Mouse (Mus musculus) midbrain, embryonic 12.5 days (tissue): ENCODE measurements around the gene Zfhx3. TPM values are rescaled to one million over a fixed set of nuclear protein-coding genes. Genes with fewer than 3 reads are reported as not detected.

Source experiments
- ATAC-seq: fragments of 200-750 bp; cut with Nextera tagmentation; 2 replicates; pipeline ENCODE4 v1.8.0; 2017; ENCODE audit warnings: low read depth, moderate TSS enrichment, moderate library complexity; ENCODE audit not compliant: low FRiP score
- H3K27ac ChIP-seq: fragments of 300-500 bp; sonication (generic); replicated peaks from 2 replicates; pipeline ENCODE4 v1.5.1; 2016; ENCODE audit warnings: mild to moderate bottlenecking
- H3K27me3 ChIP-seq: fragments of 300-500 bp; sonication (generic); 2 replicates; pipeline ENCODE4 v1.6.1; 2016; ENCODE audit warnings: mild to moderate bottlenecking
- H3K36me3 ChIP-seq: fragments of 300-500 bp; sonication (generic); 2 replicates; pipeline ENCODE4 v1.6.1; 2016
- H3K4me1 ChIP-seq: fragments of 300-500 bp; sonication (generic); 2 replicates; pipeline ENCODE4 v1.6.1; 2016
- H3K4me2 ChIP-seq: fragments of 300-500 bp; sonication (generic); replicated peaks from 2 replicates; pipeline ENCODE4 v1.6.1; 2016; ENCODE audit warnings: mild to moderate bottlenecking, moderate library complexity
- H3K4me3 ChIP-seq: fragments of 300-500 bp; sonication (generic); 2 replicates; pipeline ENCODE4 v1.5.1; 2016; ENCODE audit warnings: mild to moderate bottlenecking
- H3K9ac ChIP-seq: fragments of 300-500 bp; sonication (generic); replicated peaks from 2 replicates; pipeline ENCODE4 v1.6.1; 2016; ENCODE audit warnings: mild to moderate bottlenecking, moderate library complexity
- H3K9me3 ChIP-seq: fragments of 300-500 bp; sonication (generic); 2 replicates; pipeline ENCODE4 v1.6.1; 2016; ENCODE audit warnings: mild to moderate bottlenecking
- WGBS: fragments of 180-500 bp; shearing (Covaris S2); methylation state at CpG from one replicate; pipeline ENCODE4 v1.1.7; 2016; 5-methylcytosine and 5-hydroxymethylcytosine counted together
- polyA plus RNA-seq: library from polyadenylated mRNA; unstranded; fragments of >200 nt; fragmentation: Nextera tagmentation; extraction: Ambion mirVana; gene quantifications from 2 replicates; pipeline ENCODE4 v1.2.1, GENCODE M21; 2016

Zfhx3 gene
- polyA plus RNA-seq, 1 experiment from 2014 or later = 48.9 TPM

DNA sequence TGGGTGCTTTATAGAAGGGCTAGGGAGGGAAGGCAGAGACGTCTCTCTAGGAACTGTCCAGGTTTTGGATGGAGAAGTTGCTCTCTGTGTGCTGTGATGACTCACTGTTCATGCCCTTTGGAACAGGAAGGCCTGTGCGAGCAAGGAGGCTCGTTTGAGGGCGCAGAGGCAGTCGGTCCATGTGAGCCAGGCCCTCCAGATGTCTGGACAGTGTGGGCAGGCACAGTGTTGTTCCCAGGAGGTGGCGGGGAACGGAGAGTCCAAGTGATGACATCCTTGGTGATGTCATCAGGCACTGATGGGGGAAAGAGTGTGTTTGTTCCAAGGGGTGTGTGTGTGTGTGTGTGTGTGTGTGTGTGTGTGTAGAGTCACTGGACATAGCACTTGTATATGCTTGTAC lies 800.8 kb downstream of the Zfhx3 start:
- Histone ChIP-seq H3K4me3 (no peak overlapping the region), H3K9me3 (no peaks in the 10 kb centered on the region), H3K9ac (no peak overlapping the region), H3K4me1 (peaks cover 8% of the 10 kb centered on the region), H3K36me3 (no peaks in the 10 kb centered on the region), H3K4me2 (no peak overlapping the region), H3K27ac (no peak overlapping the region), H3K27me3 (no peaks in the 10 kb centered on the region)
- ATAC-seq = no peak
- 79% methylated on average over 7 of the region's 7 CpGs for WGBS

DNA sequence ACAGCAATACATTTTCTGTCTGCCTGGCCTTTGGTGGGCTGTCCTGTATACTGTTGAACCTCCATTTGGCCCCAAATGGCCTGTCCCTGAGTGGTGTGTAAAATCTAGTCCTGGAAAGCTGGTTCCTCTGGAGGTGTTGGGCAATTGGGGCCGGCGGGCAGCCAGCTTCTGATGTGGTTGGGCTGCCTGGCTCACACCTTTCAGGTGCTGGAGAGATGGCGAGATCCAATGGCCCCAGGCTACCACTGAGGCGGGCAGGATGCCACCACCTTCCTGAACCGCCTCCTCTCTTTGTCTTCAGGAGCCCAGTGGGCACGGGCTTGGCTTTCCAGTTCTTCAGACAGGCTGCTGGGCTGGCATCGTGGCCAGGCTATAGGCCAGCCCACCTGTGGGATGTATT lies 803.1 kb downstream of the Zfhx3 start:
- Histone ChIP-seq H3K36me3 (no peaks in the 10 kb centered on the region), H3K4me1 (peaks cover 30% of the 10 kb centered on the region), H3K27me3 (no peaks in the 10 kb centered on the region), H3K27ac (no peak overlapping the region), H3K9ac (no peak overlapping the region), H3K4me3 (no peak overlapping the region), H3K9me3 (no peaks in the 10 kb centered on the region), H3K4me2 (no peak overlapping the region)
- WGBS = 94% methylated on average over 7 of the region's 7 CpGs
- no peak for ATAC-seq

DNA sequence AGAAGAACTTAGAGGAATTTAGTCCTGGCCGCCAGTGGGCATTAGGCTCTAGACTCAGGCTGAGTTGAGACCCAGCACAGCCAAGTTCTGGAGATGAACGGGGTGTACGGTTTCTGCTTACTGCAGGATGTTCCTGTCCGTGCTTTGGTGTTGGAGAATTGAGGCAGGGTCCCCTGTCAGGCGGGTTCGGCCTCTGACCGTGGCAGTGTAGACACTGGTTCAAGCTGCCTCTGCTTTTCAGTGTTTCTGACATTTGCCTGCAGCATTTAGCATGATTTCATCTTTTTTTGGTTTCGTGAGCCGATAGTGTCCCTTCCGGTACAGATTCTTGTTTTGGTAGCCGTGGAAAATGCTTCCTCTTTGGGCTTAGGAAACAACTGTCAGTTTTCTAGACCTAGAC lies 805.7 kb downstream of the Zfhx3 start:
- H3K4me2 ChIP-seq = no peak overlapping the region
- no peak for ATAC-seq
- no peak overlapping the region for H3K4me3 ChIP-seq
- 52% methylated on average over 11 of the region's 11 CpGs for WGBS
- H3K27me3 ChIP-seq = no peaks in the 10 kb centered on the region
- H3K9ac ChIP-seq = no peak overlapping the region
- no peak overlapping the region for H3K27ac ChIP-seq
- H3K36me3 ChIP-seq = no peaks in the 10 kb centered on the region
- H3K9me3 ChIP-seq = no peaks in the 10 kb centered on the region
- peaks cover 30% of the 10 kb centered on the region for H3K4me1 ChIP-seq

DNA sequence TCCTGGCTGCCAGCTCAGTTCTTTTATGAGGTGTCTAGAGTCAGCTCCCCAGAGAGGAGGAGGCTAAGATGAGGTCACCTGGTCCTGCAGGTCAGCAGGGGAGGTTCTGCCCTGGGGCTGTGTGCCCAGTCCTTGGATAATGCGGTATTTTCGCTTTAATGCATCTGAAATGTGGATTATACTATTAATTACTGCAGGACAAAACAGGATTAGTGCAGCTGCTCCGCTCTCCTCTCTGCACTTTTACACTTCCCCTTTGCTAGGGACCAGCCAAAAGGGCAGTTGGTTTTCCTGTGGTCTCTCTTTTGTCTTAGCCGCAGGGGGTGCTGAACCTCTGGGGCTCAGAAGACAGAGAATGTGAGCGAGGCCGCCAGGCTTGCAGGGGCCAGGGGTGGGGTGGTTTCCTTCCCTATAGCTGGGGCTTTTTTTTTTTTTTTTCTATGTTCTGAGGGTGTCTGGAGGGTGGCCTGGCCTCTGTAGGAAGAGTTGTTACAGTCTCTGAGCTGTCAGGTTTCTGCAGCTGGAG lies 806.5 kb downstream of the Zfhx3 start:
- Histone ChIP-seq H3K4me1 (peaks cover 30% of the 10 kb centered on the region), H3K4me2 (peak overlapping the region; percentile 27), H3K9me3 (no peaks in the 10 kb centered on the region), H3K27ac (peak overlapping the region; percentile 74), H3K9ac (no peak overlapping the region; the same call in 1 of the 2 replicates), H3K27me3 (no peaks in the 10 kb centered on the region), H3K4me3 (no peak overlapping the region), H3K36me3 (no peaks in the 10 kb centered on the region)
- WGBS = 1% methylated on average over 6 of the region's 6 CpGs
- peak; percentile 48; the same call in 1 of the 2 replicates for ATAC-seq

DNA sequence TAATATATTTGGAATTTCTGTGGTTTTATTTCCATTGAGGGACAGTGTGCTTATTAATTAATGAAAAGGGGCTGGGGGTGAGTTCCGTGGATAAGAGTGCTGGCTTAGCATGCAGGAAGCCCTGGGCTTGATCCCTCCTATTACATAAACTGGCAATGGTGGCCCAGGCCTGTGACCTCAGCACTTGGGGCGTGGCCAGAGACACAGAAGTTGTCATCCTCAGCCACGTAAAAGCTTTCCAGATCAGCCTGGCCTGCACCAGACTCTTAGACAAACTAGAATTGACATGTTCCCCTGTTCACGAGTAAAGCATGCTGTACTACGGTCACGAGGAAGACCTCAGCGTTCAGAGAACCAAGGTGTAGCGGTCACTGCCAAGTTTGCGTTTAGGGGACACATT lies 808.4 kb downstream of the Zfhx3 start:
- Histone ChIP-seq H3K4me3 (no peak overlapping the region), H3K4me1 (peaks cover 45% of the 10 kb centered on the region)
- ATAC-seq = no peak

DNA sequence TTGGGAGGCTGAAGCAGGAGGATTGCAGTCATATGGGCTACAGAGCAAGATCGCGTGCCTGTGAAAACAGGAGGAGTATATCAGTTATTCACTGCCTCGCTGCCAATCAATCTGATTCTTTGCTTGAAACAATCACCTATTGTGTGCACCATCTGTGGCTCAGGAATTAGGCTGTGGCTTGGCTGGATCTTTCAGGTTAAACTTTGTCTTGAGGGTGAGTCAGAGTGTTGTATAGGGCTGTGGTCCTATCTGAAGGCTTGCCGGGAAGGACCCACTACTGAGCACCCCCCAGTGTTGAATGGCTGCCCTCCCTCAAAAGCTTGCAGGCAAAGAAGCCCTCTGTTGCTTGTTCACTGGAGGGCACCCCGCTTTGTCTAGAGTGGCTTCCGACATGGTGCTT lies 812.1 kb downstream of the Zfhx3 start:
- Histone ChIP-seq H3K27me3 (no peaks in the 10 kb centered on the region), H3K4me1 (peaks cover 49% of the 10 kb centered on the region), H3K4me2 (no peak overlapping the region), H3K9ac (no peak overlapping the region), H3K36me3 (no peaks in the 10 kb centered on the region), H3K4me3 (no peak overlapping the region), H3K9me3 (no peaks in the 10 kb centered on the region), H3K27ac (0 out of 2 replicates have a peak overlapping the region, but pooled peaks have one; percentile 12)
- no peak for ATAC-seq
- WGBS = 73% methylated on average over 6 of the region's 6 CpGs

More for the DNA sequence above, 808.4 kb downstream of the Zfhx3 start:
- Histone ChIP-seq H3K4me2 (no peak overlapping the region), H3K36me3 (no peaks in the 10 kb centered on the region), H3K27ac (no peak overlapping the region), H3K27me3 (no peaks in the 10 kb centered on the region), H3K9me3 (no peaks in the 10 kb centered on the region), H3K9ac (no peak overlapping the region)
- WGBS = 93% methylated on average over 9 of the region's 9 CpGs

DNA sequence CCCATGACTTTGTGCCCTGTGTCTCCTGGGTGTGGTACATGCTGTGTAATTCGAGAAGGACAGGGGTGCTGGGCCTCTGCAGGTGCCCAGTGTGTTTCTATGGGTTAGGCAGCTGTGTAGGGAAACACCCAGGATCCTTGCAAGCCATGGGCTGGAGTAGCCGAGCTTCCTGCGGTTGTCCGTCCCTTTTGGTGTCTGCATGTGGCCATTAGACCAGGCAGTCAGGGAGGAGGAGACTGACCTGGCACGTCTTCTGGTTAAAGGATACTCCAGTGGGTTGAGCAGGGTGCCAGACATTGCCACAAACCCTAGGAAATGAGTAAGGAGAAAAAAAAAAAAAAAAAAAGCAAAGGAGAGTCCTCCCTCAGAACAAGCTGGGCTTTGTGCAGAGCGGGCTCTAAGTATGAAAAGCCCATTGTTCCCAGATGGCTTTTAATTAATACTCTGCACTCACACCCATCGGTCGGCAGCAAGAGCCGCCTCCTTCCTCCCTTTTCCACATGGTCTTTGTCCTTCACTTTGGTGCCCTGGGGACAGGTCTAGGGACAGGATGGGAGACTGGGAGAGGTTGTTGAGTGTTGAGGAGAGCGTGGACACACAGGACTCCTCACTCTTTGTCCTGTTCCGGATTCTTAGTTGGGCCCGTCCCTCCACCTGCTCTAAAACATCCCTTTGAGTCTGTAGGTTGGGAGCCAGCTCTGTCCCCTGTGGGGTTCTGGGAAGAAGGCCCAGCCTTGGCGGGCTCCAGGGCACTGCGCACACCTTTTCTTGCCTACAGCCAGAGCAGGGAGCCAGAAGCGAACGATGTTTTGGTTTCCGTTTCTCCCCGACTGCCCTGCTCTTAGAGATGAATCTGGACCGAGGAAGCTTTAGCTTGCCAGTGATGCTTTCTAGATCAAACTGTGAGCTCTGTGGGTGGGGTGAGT lies 813.2 kb downstream of the Zfhx3 start:
- Histone ChIP-seq H3K9ac (no peak overlapping the region), H3K4me2 (no peak overlapping the region; the same call in 1 of the 2 replicates), H3K27me3 (no peaks in the 10 kb centered on the region), H3K36me3 (no peaks in the 10 kb centered on the region), H3K27ac (peak overlapping the region; percentile 67), H3K4me1 (peaks cover 48% of the 10 kb centered on the region), H3K4me3 (no peak overlapping the region), H3K9me3 (no peaks in the 10 kb centered on the region)
- ATAC-seq = no peak; the same call in 1 of the 2 replicates
- 58% methylated on average over 19 of the region's 19 CpGs for WGBS

DNA sequence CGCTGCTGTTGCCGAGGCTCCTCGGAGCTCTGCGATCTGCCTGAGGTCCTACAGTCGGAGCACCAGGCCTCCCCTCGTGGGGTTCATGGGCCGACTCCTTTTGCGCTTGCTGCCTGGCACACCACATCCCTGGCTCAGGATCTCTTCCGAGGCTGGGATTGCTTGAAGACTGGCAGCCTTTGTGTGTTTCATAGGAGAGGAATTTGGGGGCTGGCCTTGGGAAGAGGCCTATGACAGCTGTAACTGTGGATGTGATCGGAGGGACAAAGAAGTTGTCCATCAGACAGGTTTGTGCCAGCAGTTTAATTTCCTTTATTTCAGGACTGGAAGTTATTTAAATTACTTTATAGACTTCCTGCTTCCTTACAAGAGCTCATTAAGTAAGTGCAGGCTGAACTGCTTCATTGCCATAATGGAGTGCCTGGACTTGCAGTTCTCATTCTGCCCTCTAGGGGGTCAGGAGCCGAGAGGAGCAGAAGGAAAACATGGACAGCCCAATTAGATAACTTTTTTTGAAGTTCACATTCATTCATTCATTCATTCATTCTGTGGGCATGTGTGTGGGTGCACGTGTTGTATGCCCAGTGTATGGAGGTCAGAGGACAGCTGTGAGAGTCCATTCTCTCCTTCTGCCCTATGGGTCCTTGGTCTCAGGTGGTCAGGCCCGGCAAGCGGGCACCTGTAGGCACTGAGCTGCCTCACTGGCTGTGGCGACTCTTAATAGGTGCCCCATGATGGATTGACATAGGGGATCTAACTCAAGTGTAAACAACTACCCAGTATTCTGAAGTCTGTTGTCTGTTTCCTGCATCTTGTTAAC lies 817.3 kb downstream of the Zfhx3 start:
- Histone ChIP-seq H3K27me3 (no peaks in the 10 kb centered on the region), H3K9me3 (no peaks in the 10 kb centered on the region), H3K4me3 (no peak overlapping the region), H3K9ac (no peak overlapping the region), H3K27ac (peak overlapping the region; percentile 73), H3K36me3 (no peaks in the 10 kb centered on the region), H3K4me1 (peaks cover 72% of the 10 kb centered on the region), H3K4me2 (no peak overlapping the region; the same call in 1 of the 2 replicates)
- 52% methylated on average over 15 of the region's 15 CpGs for WGBS
- peak; percentile 48 for ATAC-seq

DNA sequence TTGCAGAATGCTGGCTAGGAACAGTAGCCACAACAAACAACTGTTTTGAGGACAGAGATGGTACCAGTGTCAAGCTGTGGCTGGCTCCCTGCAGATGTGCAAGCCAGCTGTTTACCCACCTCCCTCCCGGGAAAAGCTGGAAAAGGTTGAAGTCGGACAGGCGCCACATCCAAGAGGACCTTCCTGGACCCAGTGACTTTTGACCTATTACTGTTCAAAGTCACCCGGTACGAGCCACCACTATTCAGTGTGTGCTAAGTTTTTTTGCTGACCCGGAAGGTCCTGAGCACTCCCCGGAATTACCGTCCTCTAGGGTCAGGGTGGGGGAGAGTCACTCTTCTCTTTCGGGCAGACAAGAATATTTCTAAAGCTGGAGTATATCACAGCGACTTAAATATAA lies 818.3 kb downstream of the Zfhx3 start:
- Histone ChIP-seq H3K9ac (no peak overlapping the region), H3K4me2 (no peak overlapping the region), H3K36me3 (no peaks in the 10 kb centered on the region), H3K27ac (no peak overlapping the region), H3K27me3 (no peaks in the 10 kb centered on the region), H3K4me1 (peaks cover 65% of the 10 kb centered on the region), H3K9me3 (no peaks in the 10 kb centered on the region), H3K4me3 (no peak overlapping the region)
- no peak for ATAC-seq
- 73% methylated on average over 10 of the region's 10 CpGs for whole genome bisulfite sequencing

DNA sequence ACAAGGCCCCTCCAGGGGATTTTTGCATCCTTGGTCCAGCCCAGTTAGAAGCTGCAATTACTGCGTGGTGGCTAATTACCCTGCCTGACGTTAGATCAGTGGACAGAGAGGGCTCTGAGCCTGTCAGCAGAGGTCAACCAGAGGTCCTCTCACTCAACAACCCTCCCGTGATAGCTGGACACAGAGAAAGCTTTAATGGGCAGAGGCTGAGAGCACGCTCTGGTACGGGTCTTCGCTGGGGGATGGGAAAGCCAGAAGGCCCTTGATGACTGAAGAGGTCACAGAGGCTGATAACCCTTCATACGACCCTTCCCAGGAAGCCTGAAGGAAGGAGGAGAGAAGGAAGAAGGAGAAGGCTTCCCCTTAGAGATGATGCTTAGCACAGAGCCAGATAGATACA lies 820.1 kb downstream of the Zfhx3 start:
- Histone ChIP-seq H3K4me2 (0 out of 2 replicates have a peak overlapping the region, but pooled peaks have one; percentile 2), H3K27me3 (no peaks in the 10 kb centered on the region), H3K36me3 (no peaks in the 10 kb centered on the region), H3K4me3 (no peak overlapping the region), H3K9me3 (no peaks in the 10 kb centered on the region), H3K27ac (no peak overlapping the region), H3K4me1 (peaks cover 70% of the 10 kb centered on the region), H3K9ac (no peak overlapping the region)
- ATAC-seq = no peak
- WGBS = 23% methylated on average over 7 of the region's 7 CpGs

DNA sequence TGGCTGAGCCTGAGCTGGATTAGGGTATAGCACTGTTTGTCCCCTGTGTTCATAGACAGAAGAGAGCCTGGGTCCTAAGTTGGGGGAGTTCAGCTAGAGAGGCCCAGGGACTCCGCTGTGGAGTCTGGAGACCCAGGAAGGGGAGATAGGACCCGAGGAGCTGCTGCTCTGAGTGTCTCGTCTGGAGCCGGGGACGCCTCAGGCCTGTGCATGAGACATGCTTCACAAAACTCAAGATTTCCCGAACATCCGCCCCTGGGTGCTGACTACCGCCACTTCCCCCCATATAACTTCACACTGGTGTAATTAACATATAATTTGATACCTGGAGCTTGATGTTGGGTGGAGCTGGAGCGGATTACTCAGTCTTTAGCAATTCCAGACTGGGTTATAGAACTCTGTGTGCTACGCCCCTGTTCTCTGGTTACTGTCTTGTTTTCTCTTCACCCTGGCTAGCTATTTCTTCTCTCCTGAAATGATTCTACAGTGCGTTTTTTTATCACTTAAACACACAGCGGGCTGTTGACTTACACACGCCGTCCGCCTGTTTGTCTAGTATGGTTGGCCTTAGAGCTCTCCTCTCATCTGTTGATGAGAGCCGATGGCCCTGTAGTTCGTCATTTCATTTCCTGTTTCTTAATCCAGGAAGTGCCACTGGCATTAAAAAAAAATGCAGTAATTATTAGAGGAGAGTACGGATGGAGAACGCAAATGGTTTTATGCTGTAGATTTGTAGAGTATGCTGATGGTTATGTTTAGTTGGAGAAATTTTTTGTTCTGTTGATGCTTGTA lies 822.2 kb downstream of the Zfhx3 start:
- Histone ChIP-seq H3K27ac (no peak overlapping the region), H3K9me3 (no peaks in the 10 kb centered on the region), H3K4me1 (peaks cover 64% of the 10 kb centered on the region), H3K36me3 (no peaks in the 10 kb centered on the region), H3K4me3 (no peak overlapping the region), H3K27me3 (no peaks in the 10 kb centered on the region), H3K9ac (no peak overlapping the region), H3K4me2 (no peak overlapping the region)
- 75% methylated on average over 19 of the region's 19 CpGs for WGBS
- ATAC-seq = no peak
